Mouse (Mus musculus) adrenal gland (tissue): ENCODE results near the gene Trim44.

Experiments used
- intact Hi-C: fragments of 180-260 bp; cut with DNase I; formaldehyde crosslinking; loops from one replicate; pipeline ENCODE4 v1.15.1; 2025
- long read RNA-seq, 2 experiments: library from polyadenylated mRNA; unstranded; transcript quantifications; one replicate each; pipeline ENCODE4 v2.0.0; 2020; ENCODE audit warnings: borderline replicate concordance in 1 of 2; ENCODE audit not compliant: insufficient replicate concordance in 1 of 2

The Trim44 gene
- long read RNA-seq, experiment 1, partial matches to known transcripts: 0 of 3 reads
- long read RNA-seq, experiment 1, other reads (novel, unspliced or antisense): 3 of 3 reads
- long read RNA-seq, experiment 2, partial matches to known transcripts: 2 of 15 reads
- long read RNA-seq, experiment 2, other reads (novel, unspliced or antisense): 13 of 15 reads

DNA sequence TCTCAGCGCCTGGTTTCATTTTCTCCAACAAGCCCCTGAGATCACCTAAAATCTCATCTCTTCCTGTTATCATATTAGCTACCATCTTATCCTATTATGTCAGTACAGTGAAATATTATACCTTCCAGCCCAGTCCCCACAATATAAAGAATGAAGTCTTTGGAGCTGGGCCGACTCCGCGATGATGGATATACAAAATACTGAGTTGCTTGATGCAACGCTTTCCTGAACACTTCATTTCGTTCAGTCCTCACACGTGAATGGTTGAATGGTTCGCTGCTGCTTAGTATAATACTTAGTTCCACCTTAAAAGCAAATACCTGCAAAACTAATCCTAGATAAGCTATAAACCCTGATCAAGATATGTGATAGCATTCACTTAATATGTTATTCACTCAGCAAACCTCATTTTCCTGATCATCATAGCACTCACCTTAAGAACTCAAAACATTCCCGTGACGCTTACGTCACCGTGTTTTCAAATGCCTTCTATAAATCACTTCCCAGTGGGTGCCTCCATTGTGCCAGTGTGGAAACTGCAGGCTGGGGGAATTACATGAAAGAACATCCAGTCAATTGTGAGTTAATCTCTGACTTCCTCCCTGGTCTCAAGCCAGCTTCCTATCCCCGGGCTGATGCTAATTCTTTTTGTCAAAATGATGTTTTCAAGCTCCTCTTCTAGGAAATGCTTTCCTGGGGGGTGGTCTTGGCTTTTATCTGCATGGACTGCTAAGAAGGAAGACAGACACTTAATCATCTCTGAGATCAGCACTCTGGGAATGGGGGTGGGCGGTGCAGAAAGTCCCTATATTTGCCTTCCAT is at the start of gene Trim44:
Gene Trim44, minus strand, starts transcription at position 466 of the 822 bp plus-strand sequence.
- intact Hi-C loops: no loop called here

DNA sequence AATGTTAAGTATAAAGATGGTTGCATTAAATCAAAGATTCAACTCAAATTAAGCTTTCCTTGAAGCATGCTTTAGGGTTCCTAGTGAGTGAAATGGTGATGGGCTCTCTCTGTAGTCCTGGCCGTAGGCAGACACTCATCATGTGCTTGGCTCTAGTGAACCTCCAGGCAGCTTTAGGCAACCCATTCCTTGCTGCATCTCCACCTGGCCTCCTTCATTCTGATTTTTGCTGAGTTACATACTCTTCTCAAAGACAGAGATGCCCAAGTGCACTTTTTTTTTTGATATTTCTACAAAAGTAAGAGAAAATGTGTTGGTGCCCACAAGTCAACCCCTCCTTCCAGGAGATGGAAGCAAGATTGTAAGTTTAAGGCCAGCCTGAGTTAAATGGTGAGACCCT is 47.5 kb upstream of the Trim44 start:
- intact Hi-C loops: no loop called here

DNA sequence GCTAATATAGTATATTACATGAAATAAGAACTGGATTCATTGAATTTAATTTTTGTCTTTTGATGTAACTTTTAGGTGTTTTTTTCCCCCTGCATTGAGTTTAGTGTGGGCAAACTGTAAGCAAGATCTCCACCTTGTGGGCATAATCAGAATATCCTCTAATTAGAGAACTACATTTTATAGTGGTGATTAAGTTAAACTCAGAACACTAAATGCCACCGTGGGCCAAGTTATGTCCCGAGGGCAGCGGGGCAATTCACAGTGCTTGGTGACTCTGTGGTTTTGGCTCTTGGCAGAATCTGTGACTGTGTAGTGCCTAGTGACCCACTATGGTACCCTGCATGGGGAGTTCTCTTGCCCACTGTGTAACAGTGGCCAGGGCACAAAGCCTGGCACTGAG is 45.8 kb upstream of the Trim44 start:
- intact Hi-C loops: loop anchor here (2.0 kb wide), 2 partner anchors 363 to 549 kb away; no protein-coding TSS in a partner anchor

DNA sequence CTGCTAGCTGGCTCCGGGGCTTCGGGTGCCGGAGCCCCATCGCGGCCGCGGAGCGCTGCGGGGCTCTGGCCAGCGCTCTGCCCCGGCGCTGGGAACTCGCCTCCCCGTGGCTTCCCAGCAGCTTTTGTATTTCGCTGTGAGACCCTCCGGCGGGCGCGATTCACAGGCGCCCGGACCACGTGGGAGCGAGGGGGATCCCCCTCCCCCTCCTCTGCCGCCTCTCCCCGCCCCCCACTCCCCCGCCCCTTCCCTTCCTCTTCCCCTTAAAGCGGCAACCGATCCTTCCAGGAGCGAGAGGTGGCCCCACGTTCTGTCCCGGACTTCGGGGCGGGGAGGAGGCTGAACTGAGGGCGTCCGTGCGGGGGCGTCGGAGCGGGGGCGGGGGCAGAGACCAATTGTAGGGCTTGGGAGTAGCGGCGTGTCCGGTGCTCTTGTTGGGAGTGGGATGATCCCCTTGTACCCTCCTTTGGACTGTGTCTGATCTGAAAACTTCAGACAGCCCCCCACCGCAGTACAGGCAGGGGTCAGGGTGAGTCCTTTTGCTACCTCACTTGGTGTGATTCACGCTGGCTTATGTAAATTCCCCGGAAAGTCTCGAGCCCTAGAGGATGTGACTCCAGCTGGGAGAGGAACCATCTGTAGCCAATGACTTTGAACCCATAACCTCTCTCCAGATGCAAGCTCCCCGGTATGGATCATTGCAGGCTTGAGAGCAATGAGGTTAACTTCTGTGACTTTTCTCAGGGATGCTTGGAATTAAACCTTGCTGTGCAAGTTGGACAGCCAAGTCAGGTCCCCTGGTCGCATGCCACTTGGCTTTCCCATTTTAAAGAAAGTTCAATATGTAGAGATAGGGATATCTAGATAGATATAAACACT is 44.3 kb upstream of the Trim44 start, which contains the start of gene Fjx1:
Gene Fjx1, minus strand, starts transcription at position 829 of the 879 bp plus-strand sequence.
- intact Hi-C loops: loop anchor here (2.0 kb wide), 2 partner anchors 361 to 547 kb away; no protein-coding TSS in a partner anchor

DNA sequence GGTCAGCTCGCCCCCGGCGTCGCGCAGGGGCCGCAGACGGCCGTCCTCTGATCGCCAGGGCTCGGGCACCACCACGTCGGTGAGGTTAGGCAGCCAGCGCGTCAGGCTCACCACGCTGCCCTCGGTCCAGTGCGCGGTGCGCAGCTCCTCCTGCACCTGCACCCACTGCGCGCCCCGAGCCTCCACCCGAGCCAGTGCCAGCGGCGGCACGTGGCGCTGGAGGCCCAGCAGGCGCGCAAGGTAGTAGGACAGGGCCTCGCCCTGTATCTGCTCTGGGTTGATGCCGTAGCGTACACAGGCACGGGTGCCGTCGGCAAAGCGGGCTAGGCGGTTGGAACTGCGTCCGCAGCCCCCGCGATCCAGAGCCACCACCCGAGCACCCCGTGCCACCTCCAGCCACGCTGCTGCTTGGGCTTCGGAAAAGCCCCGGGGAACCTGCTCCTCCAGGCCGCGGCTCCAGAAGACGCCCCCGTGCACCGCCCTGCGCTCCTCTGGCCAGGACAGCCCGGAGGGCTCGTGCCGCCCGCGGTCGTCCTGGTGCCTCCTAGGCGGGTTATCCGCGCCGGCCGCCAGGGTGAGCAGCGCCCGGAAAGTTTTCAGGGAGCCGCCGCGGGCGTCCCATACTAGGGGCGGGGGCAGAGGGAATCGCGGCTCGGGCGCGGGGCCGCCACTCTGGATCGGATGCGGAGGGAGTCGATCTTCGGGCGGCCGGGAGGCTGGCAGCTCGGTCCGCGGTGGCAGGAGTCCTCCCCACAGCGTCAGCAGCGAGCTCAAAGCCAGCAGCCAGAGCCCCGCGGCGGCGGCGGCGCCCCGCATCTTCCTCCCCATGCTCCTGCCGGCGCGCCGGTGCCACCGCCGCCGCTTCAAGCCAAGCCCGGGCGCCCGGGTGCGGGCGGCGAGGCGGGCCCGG is 43.4 kb upstream of the Trim44 start:
- intact Hi-C loops: no loop called here

DNA sequence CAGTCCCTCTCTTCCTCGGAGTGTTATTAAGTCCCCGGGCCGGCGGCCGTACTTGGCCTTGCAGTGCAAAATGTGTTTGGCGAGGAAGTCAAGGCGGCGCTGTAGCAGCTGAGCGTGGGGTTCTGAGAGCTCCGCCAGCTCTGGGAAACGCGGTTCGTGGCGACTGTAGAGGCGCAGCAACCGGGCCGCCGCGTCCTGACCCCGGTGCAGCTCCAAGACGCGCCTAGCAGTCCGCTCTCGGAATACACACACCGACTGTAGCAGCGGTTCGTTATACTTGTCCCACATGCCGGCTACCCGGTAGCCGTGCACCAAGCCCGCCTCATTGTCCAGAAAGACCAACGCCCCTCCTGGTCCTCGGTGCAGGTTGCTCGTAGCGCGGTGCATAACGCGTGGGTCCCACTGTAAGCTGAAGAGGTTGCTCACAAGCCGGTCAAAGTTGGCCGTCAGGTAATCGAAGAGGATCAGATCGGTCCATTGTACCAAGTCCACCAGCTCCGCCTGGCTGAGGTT is 42.7 kb upstream of the Trim44 start:
- intact Hi-C loops: no loop called here

DNA sequence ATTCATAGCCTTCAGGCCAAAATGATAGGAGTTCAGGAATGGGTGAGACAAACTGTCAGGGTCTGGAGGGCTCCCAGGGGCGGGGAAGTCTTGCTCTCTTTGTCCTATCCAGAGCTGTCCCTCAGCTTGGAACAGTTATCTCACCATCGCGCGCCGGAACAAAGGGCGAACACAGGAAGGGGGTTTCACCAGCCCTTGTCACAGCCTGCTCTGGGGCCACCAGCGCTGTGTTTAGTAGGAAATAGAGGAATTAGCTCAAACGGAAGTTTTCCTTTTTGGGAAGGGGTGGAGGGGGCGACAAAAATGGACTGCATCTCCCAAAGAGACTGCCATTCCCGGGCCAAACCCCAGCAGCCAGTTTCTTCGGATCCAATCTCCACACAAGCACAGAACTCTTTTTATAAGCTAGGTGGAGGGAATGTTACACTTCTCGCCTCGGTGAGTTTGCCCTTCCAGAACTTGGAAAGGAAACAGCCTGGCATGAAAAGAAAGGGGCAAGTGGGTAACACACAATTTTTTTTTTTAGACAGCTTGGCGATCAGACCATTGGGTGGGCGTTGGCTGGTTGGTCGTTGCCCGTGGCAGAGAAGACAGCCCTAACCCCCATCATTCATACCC is 42.1 kb upstream of the Trim44 start:
- intact Hi-C loops: no loop called here

DNA sequence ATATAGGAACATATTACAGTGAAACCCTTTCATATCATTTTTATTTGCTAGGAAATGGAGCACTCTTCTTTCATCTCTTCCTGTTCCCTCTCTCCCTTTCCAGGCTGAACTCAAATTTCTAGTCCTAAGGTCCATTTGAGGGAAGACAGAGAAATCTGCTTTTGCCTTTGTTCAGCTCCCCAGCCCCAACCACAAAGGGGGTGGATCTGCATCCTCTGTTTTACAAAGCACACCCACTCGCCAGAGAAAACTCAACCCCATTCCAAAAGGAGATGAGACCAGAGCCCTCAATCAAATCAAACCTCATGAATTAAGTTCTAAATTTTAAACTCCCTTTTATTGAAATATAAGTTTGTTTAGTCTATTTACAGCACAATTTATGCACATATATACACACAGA is 41.4 kb upstream of the Trim44 start:
- intact Hi-C loops: no loop called here

DNA sequence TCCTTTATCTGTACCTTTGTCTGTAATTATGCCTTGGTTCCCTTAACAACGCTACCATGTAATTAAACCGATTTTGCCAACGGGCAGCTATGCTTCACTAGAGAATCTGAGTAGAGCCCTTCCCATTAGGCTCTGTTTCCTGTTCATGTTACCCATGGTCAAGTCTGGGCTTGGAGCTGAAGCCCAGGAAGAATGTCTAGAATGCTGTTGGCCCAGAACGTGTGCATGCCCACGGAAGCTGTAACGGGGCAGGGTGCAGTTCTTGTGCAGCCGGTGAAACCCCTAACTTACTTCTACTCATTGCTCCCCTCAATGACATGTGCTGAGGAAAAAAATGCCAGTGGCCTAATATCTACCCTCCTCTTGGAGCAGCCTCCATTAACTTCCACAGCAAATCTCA is 40.2 kb upstream of the Trim44 start:
- intact Hi-C loops: no loop called here

DNA sequence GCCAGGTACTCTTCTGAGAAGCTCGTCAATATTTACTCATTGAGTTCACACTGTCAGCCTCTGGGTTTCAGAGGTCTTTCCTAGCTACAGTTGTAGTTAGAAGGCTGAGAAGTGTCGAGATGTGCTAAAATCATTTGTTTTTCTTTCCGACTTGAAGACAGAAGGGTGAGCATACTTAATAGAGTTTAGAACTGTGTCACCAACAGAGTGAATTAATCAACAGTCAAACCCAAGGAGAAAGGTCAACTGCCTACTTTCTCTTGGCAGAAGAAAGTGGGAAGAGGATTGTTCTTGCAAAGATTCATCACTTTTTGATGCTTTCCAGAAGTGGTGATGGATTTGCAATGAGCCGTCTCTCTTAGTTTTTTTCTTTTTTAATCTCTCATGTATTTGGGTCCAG is 39.2 kb upstream of the Trim44 start:
- intact Hi-C loops: no loop called here

DNA sequence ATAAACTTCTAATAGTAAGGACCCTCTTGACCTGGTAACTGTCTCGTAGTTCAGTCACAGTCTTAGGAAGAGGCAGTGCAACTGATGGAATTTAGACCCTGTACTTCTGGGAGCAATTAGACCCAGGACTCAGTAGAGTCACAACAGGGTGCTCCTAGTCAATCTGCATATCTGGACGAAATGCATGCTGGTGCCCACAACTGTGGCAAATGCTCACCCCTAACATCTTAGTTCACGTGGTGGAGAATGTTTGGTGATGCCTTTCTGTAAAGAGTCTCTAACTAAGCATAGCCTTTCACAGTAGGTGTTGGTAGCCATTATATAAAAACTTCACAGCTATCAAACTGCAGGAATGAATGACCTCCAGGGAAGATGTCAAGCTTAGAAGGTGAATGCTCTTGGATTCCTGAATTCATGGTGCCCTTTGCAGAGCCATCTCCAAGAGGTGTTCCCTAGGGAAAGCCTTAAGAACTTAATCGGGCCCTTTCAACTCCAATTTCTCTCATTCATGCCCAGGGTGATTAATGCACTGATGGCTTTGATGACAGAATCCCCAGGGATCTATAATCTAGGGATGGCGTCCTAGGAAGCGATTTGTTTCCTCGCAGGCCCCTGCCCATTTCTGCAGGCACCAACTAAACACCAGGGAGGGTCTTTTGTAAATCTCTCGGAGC is 29.9 kb upstream of the Trim44 start:
- intact Hi-C loops: loop anchor here (1.0 kb wide), 1 partner anchor 8 kb away; no protein-coding TSS in a partner anchor

DNA sequence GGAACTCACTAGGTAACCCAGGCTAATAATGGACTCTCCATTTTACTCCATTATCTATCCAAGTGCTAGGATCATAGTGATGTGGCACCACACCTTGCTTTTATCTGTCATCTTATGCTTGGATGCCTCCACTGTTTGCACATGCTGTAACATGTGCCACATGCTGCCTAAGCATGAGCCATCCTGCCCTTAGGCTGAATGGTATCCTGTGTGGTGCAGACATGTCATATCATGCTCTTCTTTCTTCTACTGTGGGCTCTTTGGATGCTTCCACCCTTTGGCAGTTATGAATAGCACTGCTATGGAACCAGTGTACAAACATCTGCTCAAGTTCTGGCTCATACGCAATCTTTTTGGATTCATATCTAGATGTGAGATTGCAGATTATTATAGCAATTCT is 26.3 kb upstream of the Trim44 start:
- intact Hi-C loops: no loop called here

DNA sequence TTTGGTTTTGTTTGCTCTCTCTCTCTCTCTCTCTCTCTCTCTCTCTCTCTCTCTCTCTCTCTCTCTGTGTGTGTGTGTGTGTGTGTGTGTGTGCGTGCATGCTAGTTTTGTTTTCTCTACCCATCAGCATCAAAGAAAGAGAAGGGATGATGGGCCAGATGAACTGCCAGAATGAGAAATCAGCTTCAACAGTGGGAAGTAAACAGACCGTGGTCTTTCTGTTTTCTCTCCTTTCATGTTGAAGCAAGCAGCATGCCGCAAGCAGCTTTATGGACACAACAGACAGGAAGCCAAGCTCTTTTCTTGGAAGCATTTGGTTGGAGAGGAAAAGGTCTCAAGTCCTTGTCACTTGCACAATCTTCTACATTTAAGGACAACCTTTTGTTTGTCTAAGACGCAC is 23.5 kb upstream of the Trim44 start:
- intact Hi-C loops: no loop called here

DNA sequence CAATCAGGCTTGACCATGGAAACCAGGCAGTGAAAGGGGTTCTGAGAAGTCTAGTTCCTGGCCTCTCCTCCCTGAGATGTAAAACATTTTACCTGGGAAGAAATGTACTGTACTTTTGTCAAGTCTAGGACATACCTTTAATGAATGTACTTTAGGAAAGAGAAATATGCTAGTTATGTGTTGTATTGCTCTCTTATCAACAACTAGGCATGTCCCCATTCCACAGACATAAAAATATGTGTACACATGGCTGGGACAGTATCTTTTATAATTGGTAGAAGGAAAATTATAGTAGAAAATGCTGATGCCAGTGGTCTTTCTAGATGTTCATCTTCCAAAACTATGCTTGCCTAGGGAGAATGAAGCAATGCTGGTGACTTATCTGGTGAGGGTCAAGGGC is 20.3 kb upstream of the Trim44 start:
- intact Hi-C loops: no loop called here

DNA sequence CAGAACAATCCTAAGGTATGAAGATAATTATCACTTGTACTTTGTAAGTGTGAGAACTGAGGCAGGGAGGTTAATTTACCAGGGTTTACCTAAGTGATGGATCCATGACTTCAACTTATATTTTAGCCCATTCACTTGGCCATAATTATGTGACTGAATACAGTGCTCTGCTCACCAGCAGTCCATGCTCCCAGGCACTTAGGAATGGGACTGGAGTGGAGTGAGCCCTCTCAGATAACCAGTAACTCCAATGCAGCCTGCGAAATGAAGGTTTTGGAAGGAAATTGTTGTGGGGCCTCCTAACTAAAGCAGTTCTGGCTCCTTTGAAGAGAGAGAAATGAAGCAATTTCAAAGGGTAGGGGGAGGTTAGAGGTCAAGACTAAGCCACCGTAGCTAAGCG is 18.8 kb upstream of the Trim44 start:
- intact Hi-C loops: no loop called here

DNA sequence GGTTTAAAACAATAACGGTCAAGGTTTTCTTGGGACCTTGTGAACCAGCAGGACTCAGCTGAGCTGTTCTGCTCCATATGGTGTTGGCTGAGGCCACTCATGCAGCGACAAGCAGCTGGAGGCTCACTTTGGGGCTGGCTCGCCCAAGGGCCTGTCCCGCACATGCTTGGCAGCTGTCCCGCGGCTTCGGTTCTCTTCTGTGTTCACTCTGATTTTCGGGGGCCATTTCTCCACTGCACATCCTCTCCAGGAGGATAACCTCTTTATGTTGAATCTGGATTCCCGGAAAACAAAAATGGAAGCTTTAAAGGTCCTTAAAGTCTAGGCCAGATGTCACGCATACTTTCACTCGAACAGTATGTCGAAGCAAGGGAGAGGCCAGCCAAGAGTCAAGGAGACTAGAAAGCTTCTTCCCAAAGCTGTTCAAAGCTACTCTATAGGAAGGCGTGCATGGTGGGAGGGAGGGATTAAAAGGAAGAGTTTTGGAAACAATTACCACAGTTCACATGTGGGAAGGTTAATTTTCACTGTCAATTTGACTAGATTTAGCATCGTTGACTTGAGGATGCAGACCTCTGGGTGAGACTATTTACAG is 8.6 kb upstream of the Trim44 start:
- intact Hi-C loops: no loop called here

DNA sequence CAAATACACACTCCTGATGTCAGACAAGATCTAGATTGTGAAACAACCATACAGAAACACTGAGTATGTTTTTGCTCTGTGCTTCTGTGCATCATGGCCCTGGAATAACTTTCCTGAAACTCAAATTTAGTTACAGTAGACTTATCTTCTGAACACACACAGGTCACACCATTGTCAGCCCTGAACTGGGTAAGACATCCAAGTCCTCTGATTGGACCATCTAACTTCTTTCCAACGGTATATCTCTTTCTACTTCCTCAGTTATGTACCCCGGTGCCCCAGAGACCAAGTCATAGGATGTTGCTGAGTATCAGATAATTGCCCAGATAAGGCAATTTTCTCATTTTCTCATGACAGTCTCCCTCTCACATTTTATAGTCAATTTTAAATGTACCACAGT is 5.1 kb upstream of the Trim44 start:
- intact Hi-C loops: no loop called here

DNA sequence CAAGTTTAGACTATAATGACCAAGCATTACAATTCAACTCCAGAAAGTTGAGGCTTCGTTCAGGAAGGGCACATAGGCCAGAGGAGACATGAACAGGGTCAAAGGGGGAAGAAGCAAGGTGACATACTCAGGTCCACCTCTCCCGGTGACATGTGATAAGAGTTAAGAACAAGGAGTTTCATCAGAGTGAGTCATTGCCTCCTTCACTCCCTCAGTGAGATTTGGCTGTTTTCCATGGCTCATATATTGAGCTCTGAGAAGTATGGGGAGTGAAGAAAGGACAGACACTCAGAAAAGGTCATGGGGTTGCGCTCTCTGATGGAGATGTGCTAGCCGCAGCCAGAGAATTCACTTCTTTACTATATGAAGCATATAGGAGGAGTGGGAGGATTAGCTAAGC is 3.0 kb upstream of the Trim44 start:
- intact Hi-C loops: no loop called here

DNA sequence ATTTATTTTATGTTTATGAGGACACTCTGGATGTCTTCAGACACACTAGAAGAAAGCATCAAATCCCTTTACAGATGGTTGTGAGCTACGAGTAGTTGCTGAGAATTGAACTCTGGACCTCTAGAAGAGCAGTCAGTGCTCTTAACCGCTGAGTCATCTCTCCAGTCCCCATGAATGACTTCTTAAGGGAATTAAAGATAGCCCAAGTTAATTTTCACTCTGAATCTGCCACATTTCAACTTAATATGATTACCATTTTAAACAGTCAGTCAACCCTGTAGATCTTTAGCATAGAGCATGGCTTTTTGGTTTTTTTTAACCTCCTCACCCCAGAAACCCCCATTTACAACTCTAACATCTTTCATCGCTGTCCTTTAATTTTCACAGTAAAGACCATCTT is 2.1 kb upstream of the Trim44 start:
- intact Hi-C loops: no loop called here
